Mouse (Mus musculus): ENCODE results near the gene Fadd.

Gene Fadd

DNA sequence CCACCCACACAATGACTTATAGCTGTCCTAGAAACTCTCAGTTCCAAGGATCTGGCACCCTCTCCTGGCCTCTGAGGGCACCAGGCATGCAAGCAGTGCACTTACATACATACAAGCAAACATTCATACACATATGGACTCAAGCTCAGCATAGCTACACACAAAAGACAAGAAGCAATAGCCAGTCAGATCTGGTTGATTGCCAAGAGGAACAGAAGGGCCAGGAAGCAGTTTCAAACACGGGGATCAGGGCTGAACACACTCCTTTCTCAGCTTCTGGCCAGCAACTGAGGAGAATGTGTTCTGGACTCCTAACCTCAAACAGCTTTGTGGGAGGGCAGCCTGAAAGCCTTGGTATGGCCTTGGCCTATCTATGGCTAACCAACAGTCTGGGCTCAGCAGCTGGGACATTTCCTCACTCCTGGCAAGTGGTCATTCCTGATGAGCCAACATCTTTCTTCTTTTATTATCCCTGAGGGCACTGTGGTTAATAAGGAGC lies 54.5 kb downstream of the Fadd start:
- DNase-seq = no peak

Data from retina, postnatal 1 day (tissue).